Mouse (Mus musculus) common myeloid progenitor, adult 5-6 weeks (primary cell): ENCODE results near the gene Hist1h2ai. TPM values are rescaled to one million over a fixed set of nuclear protein-coding genes. Genes with fewer than 3 reads are reported as not detected.

Source experiments
- total RNA-seq: library from RNA; stranded (forward); fragments of 200-1000, 187-1606 nt; gene quantifications from 2 replicates; pipeline ENCODE4 v1.2.3, GENCODE M21; 2017

Gene Hist1h2ai
- total RNA-seq, 1 experiment from 2014 or later: 1,241 TPM

Other genes starting within 250 kb of the Hist1h2ai start
- gene Nkapl, start 247.9 kb upstream of the Hist1h2ai start, total RNA-seq: 0.19 TPM in 1 of 2 replicates, not detected in the other
- 0.73 and 1.4 TPM in 2 replicates for gene Zkscan4, start 237.5 kb upstream of the Hist1h2ai start, total RNA-seq
- gene Gm10065, start 237.0 kb upstream of the Hist1h2ai start, total RNA-seq: not detected in 2 replicates
- 0.37 and 0.44 TPM in 2 replicates for gene AK157302, start 221.2 kb upstream of the Hist1h2ai start, total RNA-seq
- gene Gm11273, start 215.0 kb upstream of the Hist1h2ai start, total RNA-seq: 8.5 and 11.7 TPM in 2 replicates
- gene Zkscan8, start 185.3 kb upstream of the Hist1h2ai start, total RNA-seq: 12.4 and 14.7 TPM in 2 replicates
- not detected in 2 replicates for gene Olfr1366, start 173.6 kb upstream of the Hist1h2ai start, total RNA-seq
- gene Olfr1535, start 156.5 kb upstream of the Hist1h2ai start, total RNA-seq: not detected in 2 replicates
- gene Olfr1364, start 134.7 kb upstream of the Hist1h2ai start, total RNA-seq: not detected in 2 replicates
- not detected in 2 replicates for gene Olfr1362, start 102.4 kb upstream of the Hist1h2ai start, total RNA-seq
- not detected in 2 replicates for gene Olfr11, start 73.9 kb upstream of the Hist1h2ai start, total RNA-seq
- gene Olfr1361, start 53.0 kb upstream of the Hist1h2ai start, total RNA-seq: not detected in 2 replicates
- not detected in 2 replicates for gene Olfr1360, start 39.0 kb upstream of the Hist1h2ai start, total RNA-seq
- gene Olfr1359, start 18.3 kb upstream of the Hist1h2ai start, total RNA-seq: not detected in 2 replicates
- 401 and 517 TPM in 2 replicates for gene Hist1h2bl, start 279 bp upstream of the Hist1h2ai start, total RNA-seq
- gene Hist1h3h, start 1.2 kb downstream of the Hist1h2ai start, total RNA-seq: 145 and 293 TPM in 2 replicates
- gene Hist1h2bm, start 5.6 kb downstream of the Hist1h2ai start, total RNA-seq: 379 and 469 TPM in 2 replicates
- gene Hist1h4j, start 18.6 kb downstream of the Hist1h2ai start, total RNA-seq: 469 and 581 TPM in 2 replicates
- gene Hist1h4k, start 34.1 kb downstream of the Hist1h2ai start, total RNA-seq: 4,229 and 5,615 TPM in 2 replicates
- 950 and 1,047 TPM in 2 replicates for gene Hist1h2ak, start 37.4 kb downstream of the Hist1h2ai start, total RNA-seq
- 1,475 and 1,634 TPM in 2 replicates for gene Hist1h2bn, start 37.7 kb downstream of the Hist1h2ai start, total RNA-seq
- gene Hist1h1b, start 64.2 kb downstream of the Hist1h2ai start, total RNA-seq: 1,123 and 1,267 TPM in 2 replicates
- gene Hist1h3i, start 66.9 kb downstream of the Hist1h2ai start, total RNA-seq: 252 and 264 TPM in 2 replicates
- gene Hist1h2an, start 70.8 kb downstream of the Hist1h2ai start, total RNA-seq: 413 and 544 TPM in 2 replicates
- gene Hist1h2bp, start 71.0 kb downstream of the Hist1h2ai start, total RNA-seq: 69.7 and 70.4 TPM in 2 replicates
- gene Hist1h2bq, start 93.8 kb downstream of the Hist1h2ai start, total RNA-seq: 106 and 143 TPM in 2 replicates
- 626 and 966 TPM in 2 replicates for gene Hist1h2ao, start 94.0 kb downstream of the Hist1h2ai start, total RNA-seq
- gene Hist1h4m, start 95.3 kb downstream of the Hist1h2ai start, total RNA-seq: 3,201 and 5,019 TPM in 2 replicates
- 2,940 and 3,195 TPM in 2 replicates for gene Hist1h4n, start 115.8 kb downstream of the Hist1h2ai start, total RNA-seq
- gene Hist1h2ap, start 117.1 kb downstream of the Hist1h2ai start, total RNA-seq: 1,879 and 2,229 TPM in 2 replicates
- gene Hist1h2br, start 117.3 kb downstream of the Hist1h2ai start, total RNA-seq: 234 and 268 TPM in 2 replicates
- 13.1 and 13.9 TPM in 2 replicates for gene Zfp184, start 228.7 kb downstream of the Hist1h2ai start, total RNA-seq